Mouse (Mus musculus): ENCODE measurements at regions not wholly inside any gene's neighbourhood (a gene's known extent, or its start where the extent isn't known, plus 50 kb on each side); places are given as distances from the start of the nearest gene placed in this dataset.
"Not testable (repeated sequence)": the region's sequence is repeated elsewhere in the genome, so short reads cannot be mapped to it uniquely, and the experiment has no call there.

- not testable (repeated sequence) for DNase-seq (ENCODE audit: low read depth, low spot score)
These were observed 498.0 kb upstream of the Tacstd2 start for GRCm38 (mm10) chr6:68033608-68034007.

GRCm38 (mm10) chr6:68030740-68031139 lies 495.1 kb upstream of the Tacstd2 start:
- DNase-seq (ENCODE audit: low read depth, low spot score) = peak; percentile 57
